Comparison of ENCODE assay signal across 8 mouse cellular contexts in genomic region chr11:101952541-101953341, GRCm38 (mm10). TPM values are rescaled to one million over a fixed set of nuclear protein-coding genes. Genes with fewer than 3 reads are reported as not detected.
DNase-seq lines count a peak whose midpoint lies in the region; ATAC-seq and TF ChIP-seq lines count a peak whose summit lies in the region.

No protein-coding gene starts in this region.

- H3K27me3 ChIP-seq in heart, embryonic 15.5 days, result peaks cover 4% of the 10 kb centered on the region
- H3K27me3 ChIP-seq in kidney, postnatal 0 days (ENCODE audit: insufficient read depth, low read length), result no peaks in the 10 kb centered on the region

- peak; percentile 46 for DNase-seq in A20 (ENCODE audit: low read depth, low spot score)
- DNase-seq in adrenal gland, postnatal 14 days, result peak; percentile 54
- peak; percentile 89 for DNase-seq in kidney, postnatal 0 days (ENCODE audit: low spot score)
- no peak for DNase-seq in ovary, postnatal 10 days (ENCODE audit: low spot score)
- no peak for DNase-seq in urinary bladder, postnatal 4 days (ENCODE audit: low spot score in 2 of 2)
- no peak for DNase-seq in right cerebral cortex, adult 18-20 months

- H3K4me3 ChIP-seq in heart, embryonic 15.5 days, result no peak overlapping the region
- H3K4me3 ChIP-seq in kidney, postnatal 0 days (replicated peaks; ENCODE audit: low read depth, low read length), result no peak overlapping the region

- peaks cover 14% of the 10 kb centered on the region for H3K4me1 ChIP-seq in heart, embryonic 15.5 days (replicated peaks)
- H3K4me1 ChIP-seq in kidney, postnatal 0 days (replicated peaks; ENCODE audit: insufficient read depth, low read length), result no peaks in the 10 kb centered on the region

- peak overlapping the region; percentile 75 for H3K27ac ChIP-seq in heart, embryonic 15.5 days
- peak overlapping the region; percentile 3; the same call in 1 of the 2 replicates for H3K27ac ChIP-seq in kidney, postnatal 0 days

- no peaks in the 10 kb centered on the region for H3K9me3 ChIP-seq in heart, embryonic 15.5 days (replicated peaks)
- no peaks in the 10 kb centered on the region for H3K9me3 ChIP-seq in kidney, postnatal 0 days (replicated peaks; ENCODE audit: low read length)

- no peaks in the 10 kb centered on the region for H3K36me3 ChIP-seq in heart, embryonic 15.5 days
- H3K36me3 ChIP-seq in kidney, postnatal 0 days (ENCODE audit: insufficient read depth, low read length), result no peaks in the 10 kb centered on the region

- no peak for TF ChIP-seq CTCF in kidney, postnatal 0 days (IDR thresholded peaks at IDR 0.05; ENCODE audit: low read depth)

- peak; percentile 86 for ATAC-seq in heart, embryonic 15.5 days (replicated peaks; ENCODE audit: insufficient number of reproducible peaks, insufficient read depth, low FRiP score, low read depth)
- ATAC-seq in kidney, postnatal 0 days (replicated peaks; ENCODE audit: low FRiP score, low read depth), result no peak; the same call in 1 of the 2 replicates
- peak; percentile 88 for ATAC-seq in megakaryocyte, adult 5-6 weeks (ENCODE audit: poor library complexity, severe bottlenecking)

- peak overlapping the region; percentile 12 for H3K4me2 ChIP-seq in heart, embryonic 15.5 days
- H3K4me2 ChIP-seq in kidney, postnatal 0 days (ENCODE audit: low read length), result peak overlapping the region; percentile 25; the same call in 1 of the 2 replicates

- H3K9ac ChIP-seq in heart, embryonic 15.5 days, result no peak overlapping the region
- no peak overlapping the region for H3K9ac ChIP-seq in kidney, postnatal 0 days (ENCODE audit: low read depth, low read length)

- WGBS in heart, embryonic 15.5 days, result 17% methylated on average over 24 of the region's 24 CpGs
- WGBS in kidney, postnatal 0 days, result 22% methylated on average over 24 of the region's 24 CpGs

RNA-seq across cellular contexts. Expression of gene Sost, which starts 14.1 kb away (rescaled TPM):
- 1.6 TPM in 1 of 2 replicates, not detected in the other for total RNA-seq in adrenal gland, postnatal 14 days (2021)
- 3.9 and 4.4 TPM in 2 replicates for polyA plus RNA-seq in heart, embryonic 15.5 days (2015; fragmentation: Nextera tagmentation; extraction: Ambion mirVana)
- 1.6 and 1.8 TPM in 2 replicates for polyA plus RNA-seq in kidney, postnatal 0 days (2015; fragmentation: Nextera tagmentation; extraction: Ambion mirVana)
- not detected in 2 replicates for total RNA-seq in megakaryocyte, adult 5-6 weeks (2015)
- not detected in 2 replicates for total RNA-seq in megakaryocyte, adult 5-6 weeks (2017)

RNA-seq across cellular contexts. Expression of gene Cfap97d1, which starts 31.3 kb away (rescaled TPM):
- not detected in 2 replicates for total RNA-seq in adrenal gland, postnatal 14 days (2021)
- polyA plus RNA-seq in heart, embryonic 15.5 days (2015; fragmentation: Nextera tagmentation; extraction: Ambion mirVana), result not detected in 2 replicates
- polyA plus RNA-seq in kidney, postnatal 0 days (2015; fragmentation: Nextera tagmentation; extraction: Ambion mirVana), result not detected in 2 replicates
- not detected in 2 replicates for total RNA-seq in megakaryocyte, adult 5-6 weeks (2015)
- total RNA-seq in megakaryocyte, adult 5-6 weeks (2017), result not detected in 2 replicates

RNA-seq across cellular contexts. Expression of gene Dusp3, which starts 34.1 kb away (rescaled TPM):
- 100 and 103 TPM in 2 replicates for total RNA-seq in adrenal gland, postnatal 14 days (2021)
- 50.4 and 56.7 TPM in 2 replicates for polyA plus RNA-seq in heart, embryonic 15.5 days (2015; fragmentation: Nextera tagmentation; extraction: Ambion mirVana)
- 51.7 and 57.9 TPM in 2 replicates for polyA plus RNA-seq in kidney, postnatal 0 days (2015; fragmentation: Nextera tagmentation; extraction: Ambion mirVana)
- 24.9 and 30.3 TPM in 2 replicates for total RNA-seq in megakaryocyte, adult 5-6 weeks (2015)
- 21.9 and 25.2 TPM in 2 replicates for total RNA-seq in megakaryocyte, adult 5-6 weeks (2017)

RNA-seq across cellular contexts. Expression of gene Meox1, which starts 58.6 kb away (rescaled TPM):
- 8.4 and 9.2 TPM in 2 replicates for total RNA-seq in adrenal gland, postnatal 14 days (2021)
- polyA plus RNA-seq in heart, embryonic 15.5 days (2015; fragmentation: Nextera tagmentation; extraction: Ambion mirVana), result 15.7 and 19.8 TPM in 2 replicates
- polyA plus RNA-seq in kidney, postnatal 0 days (2015; fragmentation: Nextera tagmentation; extraction: Ambion mirVana), result 13.9 and 14.3 TPM in 2 replicates
- total RNA-seq in megakaryocyte, adult 5-6 weeks (2015), result not detected in 2 replicates
- 0.15 TPM in 1 of 2 replicates, not detected in the other for total RNA-seq in megakaryocyte, adult 5-6 weeks (2017)

Comparison
In these comparisons a context has a peak if more than half of its experiments do, and no peak if none do; other contexts are left out.
1. DNase-seq: peak in A20 (single experiment), adrenal gland, postnatal 14 days (single experiment) and kidney, postnatal 0 days (single experiment); none in ovary, postnatal 10 days (single experiment), urinary bladder, postnatal 4 days (0 of 2) and right cerebral cortex, adult 18-20 months (single experiment).